Comparison of ENCODE assay signal across 11 mouse cellular contexts in the genomic region with DNA sequence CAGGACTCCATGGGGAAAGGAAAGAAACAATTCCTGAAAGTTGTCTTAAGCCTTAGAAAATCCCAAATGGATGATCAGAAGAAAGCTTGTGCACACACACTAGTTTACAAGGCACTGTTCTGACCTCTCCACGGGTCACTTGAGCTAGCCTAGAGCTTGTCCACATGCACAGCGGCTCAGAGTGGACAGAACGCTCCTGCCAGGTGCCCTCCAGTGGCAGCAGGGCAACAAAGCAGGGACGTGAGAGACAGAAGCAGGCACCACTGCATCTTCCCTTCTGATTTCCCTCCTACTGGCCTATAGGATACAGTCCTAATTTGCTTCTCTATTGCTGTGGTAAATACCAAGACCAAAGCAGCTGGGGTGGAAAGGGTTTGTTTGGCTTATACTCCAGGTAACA. TPM values are rescaled to one million over a fixed set of nuclear protein-coding genes. Genes with fewer than 3 reads are reported as not detected.
DNase-seq lines count a peak whose midpoint lies in the region; ATAC-seq and TF ChIP-seq lines count a peak whose summit lies in the region.
"Had no signal": no experiment of that assay in that cellular context is flagged by ENCODE, and none has a peak within 500 bp of the region (broad histone marks: within the 10 kb centered on the region; RNA-seq: fewer than 3 reads in every experiment).

No protein-coding gene starts in this region.

- DNase-seq in adrenal gland, adult (ENCODE audit: inconsistent age in 2 of 2, low spot score in 1 of 2), result peak; percentile 31 to 54
- DNase-seq in adrenal gland, adult 18-20 months (ENCODE audit: low spot score in 2 of 2), result no peak
- no peak for DNase-seq in left cerebral cortex, adult 2 months (ENCODE audit: extremely low spot score in 1 of 2, low spot score in 2 of 2)
- no peak for DNase-seq in left cerebral cortex, postnatal 14 days (ENCODE audit: low spot score in 2 of 2)
- DNase-seq in embryo, embryonic 11 days, result peak; percentile 51
- peak; percentile 33 for DNase-seq in liver, postnatal 0 days
- DNase-seq in forebrain, embryonic 11.5 days (ENCODE audit: low spot score), result no peak
- DNase-seq in gastrocnemius, postnatal 25 days, result no peak

- no peak overlapping the region for H3K4me2 ChIP-seq in liver, postnatal 0 days (ENCODE audit: low read depth, low read length)
- no peak overlapping the region for H3K4me2 ChIP-seq in forebrain, embryonic 11.5 days (ENCODE audit: low read depth, low read length, severe bottlenecking)

- H3K27ac ChIP-seq in left cerebral cortex, adult 2 months, result no peak overlapping the region
- H3K27ac ChIP-seq in liver, postnatal 0 days (ENCODE audit: low read depth), result no peak overlapping the region
- no peak overlapping the region for H3K27ac ChIP-seq in forebrain, embryonic 11.5 days (ENCODE audit: low read depth, low read length)
- H3K27ac ChIP-seq: limb, embryonic 10.5 days had no signal

- peaks cover 15% of the 10 kb centered on the region; the same call in 1 of the 2 replicates for H3K36me3 ChIP-seq in liver, postnatal 0 days (replicated peaks; ENCODE audit: insufficient read depth, low read length)
- no peaks in the 10 kb centered on the region for H3K36me3 ChIP-seq in forebrain, embryonic 11.5 days (ENCODE audit: control insufficient read depth, insufficient read depth, low read length)
- H3K36me3 ChIP-seq: limb, embryonic 10.5 days had no signal

- TF ChIP-seq EP300 in liver, postnatal 0 days (IDR thresholded peaks at IDR 0.05; ENCODE audit: low read depth), result no peak

- peak; percentile 36 for TF ChIP-seq CTCF in left cerebral cortex, adult 2 months (IDR thresholded peaks at IDR 0.05)
- peak; percentile 69 for TF ChIP-seq CTCF in liver, postnatal 0 days (IDR thresholded peaks at IDR 0.05; ENCODE audit: low read depth)

- WGBS in liver, postnatal 0 days (ENCODE audit: insufficient replicate concordance), result 52% methylated on average over 4 of the region's 4 CpGs
- WGBS in forebrain, embryonic 11.5 days, result 17% methylated on average over 4 of the region's 4 CpGs

- H3K27me3 ChIP-seq in liver, postnatal 0 days (ENCODE audit: insufficient read depth, low read length), result no peaks in the 10 kb centered on the region
- no peaks in the 10 kb centered on the region for H3K27me3 ChIP-seq in forebrain, embryonic 11.5 days (ENCODE audit: control insufficient read depth, insufficient read depth, low read length)

- H3K9me3 ChIP-seq in liver, postnatal 0 days (ENCODE audit: low read length), result no peaks in the 10 kb centered on the region
- H3K9me3 ChIP-seq in forebrain, embryonic 11.5 days (ENCODE audit: control insufficient read depth, low read length), result no peaks in the 10 kb centered on the region
- H3K9me3 ChIP-seq: limb, embryonic 10.5 days had no signal

- H3K4me1 ChIP-seq in liver, postnatal 0 days (ENCODE audit: insufficient read depth), result no peaks in the 10 kb centered on the region
- no peaks in the 10 kb centered on the region for H3K4me1 ChIP-seq in forebrain, embryonic 11.5 days (replicated peaks; ENCODE audit: control insufficient read depth, insufficient read depth, low read length)
- H3K4me1 ChIP-seq: limb, embryonic 10.5 days had no signal

- no peak overlapping the region for H3K4me3 ChIP-seq in left cerebral cortex, adult 2 months
- no peak overlapping the region for H3K4me3 ChIP-seq in liver, postnatal 0 days (ENCODE audit: low read depth, low read length)
- no peak overlapping the region for H3K4me3 ChIP-seq in forebrain, embryonic 11.5 days (ENCODE audit: low read depth, low read length)
- H3K4me3 ChIP-seq: limb, embryonic 10.5 days had no signal

- ATAC-seq in liver, postnatal 0 days, result peak; percentile 55; the same call in 1 of the 2 replicates
- ATAC-seq in forebrain, embryonic 11.5 days (replicated peaks; ENCODE audit: low FRiP score), result no peak

- intact Hi-C loops in left cerebral cortex, adult 2 months (cut with DNase I), result loop anchor here (5.0 kb wide), 1 partner anchor 1056 kb away; no protein-coding TSS in a partner anchor
- intact Hi-C loops in left cerebral cortex, postnatal 14 days (cut with DNase I), result no loop called here

- H3K9ac ChIP-seq in liver, postnatal 0 days (replicated peaks), result no peak overlapping the region
- H3K9ac ChIP-seq in forebrain, embryonic 11.5 days (ENCODE audit: low read length), result no peak overlapping the region

RNA-seq across cellular contexts. Expression of gene Mfsd4b1, which starts 16.3 kb away (rescaled TPM):
- 1 to 10 TPM; 3.1 to 3.5 TPM for total RNA-seq in adrenal gland, adult 18-20 months (2021)
- 1 to 10 TPM; 1.4 to 1.7 TPM for total RNA-seq in left cerebral cortex, adult 2 months (2021)
- under 1 TPM in 1 of 2 experiments, not detected in 1; 0.80 TPM for total RNA-seq in left cerebral cortex, postnatal 14 days (2021)
- polyA plus RNA-seq in liver, postnatal 0 days (2015; fragmentation: Nextera tagmentation; extraction: Ambion mirVana), result 6.0 and 6.1 TPM in 2 replicates
- not detected in 2 replicates for polyA plus RNA-seq in forebrain, embryonic 11.5 days (2014; fragmentation: Nextera tagmentation; extraction: Ambion mirVana)
- 1 to 10 TPM; 3.0 to 3.2 TPM for total RNA-seq in gastrocnemius, postnatal 25 days (2021)
- polyA plus RNA-seq: limb, embryonic 10.5 days; neural tube, embryonic 11.5 days had no signal

RNA-seq across cellular contexts. Expression of gene Mfsd4b5, which starts 54.9 kb away (rescaled TPM):
- 1 to 10 TPM in 1 of 2 experiments, under 1 TPM in 1; 0.32 to 1.5 TPM for total RNA-seq in adrenal gland, adult 18-20 months (2021)
- total RNA-seq in left cerebral cortex, adult 2 months (2021), result under 1 TPM; 0.27 to 0.37 TPM
- under 1 TPM; 0.25 to 0.33 TPM for total RNA-seq in left cerebral cortex, postnatal 14 days (2021)
- 0.06 and 0.09 TPM in 2 replicates for polyA plus RNA-seq in liver, postnatal 0 days (2015; fragmentation: Nextera tagmentation; extraction: Ambion mirVana)
- polyA plus RNA-seq in forebrain, embryonic 11.5 days (2014; fragmentation: Nextera tagmentation; extraction: Ambion mirVana), result 0.08 TPM in 1 of 2 replicates, not detected in the other
- under 1 TPM; 0.32 to 0.36 TPM for total RNA-seq in gastrocnemius, postnatal 25 days (2021)
- polyA plus RNA-seq: heart, embryonic 14.5 days had no signal

Comparison
In these comparisons a context has a peak if more than half of its experiments do, and no peak if none do; other contexts are left out.
1. DNase-seq: peak in adrenal gland, adult (2 of 2), embryo, embryonic 11 days (single experiment) and liver, postnatal 0 days (single experiment); none in adrenal gland, adult 18-20 months (0 of 2), left cerebral cortex, adult 2 months (0 of 2), left cerebral cortex, postnatal 14 days (0 of 2), forebrain, embryonic 11.5 days (single experiment) and gastrocnemius, postnatal 25 days (single experiment).